Mouse (Mus musculus): ENCODE data around the gene Alyref. TPM values are rescaled to one million over a fixed set of nuclear protein-coding genes. Genes with fewer than 3 reads are reported as not detected.

Alyref gene
- polyA plus RNA-seq, 1 experiment from 2014 or later = 352 TPM

GRCm38 (mm10) chr11:120579316-120580107 lies 18.7 kb downstream of the Alyref start:
- H3K4me3 ChIP-seq (ENCODE audit: low read depth, low read length) = peak overlapping the region; percentile 89

GRCm38 (mm10) chr11:120578694-120579243 lies 19.4 kb downstream of the Alyref start:
- Histone ChIP-seq H3K9ac (ENCODE audit: low read length) (no peak overlapping the region; the same call in 1 of the 2 replicates), H3K36me3 (ENCODE audit: control insufficient read depth, insufficient read depth, low read length) (peaks cover 31% of the 10 kb centered on the region), H3K9me3 (replicated peaks; ENCODE audit: control insufficient read depth, low read length) (no peaks in the 10 kb centered on the region), H3K27ac (ENCODE audit: low read depth, low read length) (no peak overlapping the region), H3K4me1 (ENCODE audit: control insufficient read depth, insufficient read depth, low read length) (peaks cover 10% of the 10 kb centered on the region), H3K4me3 (ENCODE audit: low read depth, low read length) (no peak overlapping the region; the same call in 1 of the 2 replicates), H3K27me3 (replicated peaks; ENCODE audit: control insufficient read depth, insufficient read depth, low read length) (no peaks in the 10 kb centered on the region), H3K4me2 (ENCODE audit: low read length) (no peak overlapping the region)
- ATAC-seq = no peak
- WGBS = 90% methylated on average over 11 of the region's 11 CpGs
- DNase-seq (ENCODE audit: low spot score) = no peak

More at GRCm38 (mm10) chr11:120579316-120580107, 18.7 kb downstream of the Alyref start:
- Histone ChIP-seq H3K9ac (ENCODE audit: low read length) (peak overlapping the region; percentile 95), H3K9me3 (replicated peaks; ENCODE audit: control insufficient read depth, low read length) (no peaks in the 10 kb centered on the region), H3K4me2 (ENCODE audit: low read length) (peak overlapping the region; percentile 85), H3K27me3 (replicated peaks; ENCODE audit: control insufficient read depth, insufficient read depth, low read length) (no peaks in the 10 kb centered on the region), H3K36me3 (ENCODE audit: control insufficient read depth, insufficient read depth, low read length) (peaks cover 34% of the 10 kb centered on the region), H3K4me1 (ENCODE audit: control insufficient read depth, insufficient read depth, low read length) (peaks cover 10% of the 10 kb centered on the region), H3K27ac (ENCODE audit: low read depth, low read length) (peak overlapping the region; percentile 95; the same call in 1 of the 2 replicates)
- WGBS = 64% methylated on average over 15 of the region's 15 CpGs
- DNase-seq (ENCODE audit: low spot score) = peak; percentile 81
- ATAC-seq = no peak

- Histone ChIP-seq H3K9me3 (replicated peaks; ENCODE audit: control insufficient read depth, low read length) (no peaks in the 10 kb centered on the region), H3K9ac (ENCODE audit: low read length) (no peak overlapping the region), H3K4me3 (ENCODE audit: low read depth, low read length) (no peak overlapping the region), H3K27ac (ENCODE audit: low read depth, low read length) (no peak overlapping the region), H3K4me2 (ENCODE audit: low read length) (no peak overlapping the region), H3K36me3 (ENCODE audit: control insufficient read depth, insufficient read depth, low read length) (peaks cover 30% of the 10 kb centered on the region), H3K4me1 (ENCODE audit: control insufficient read depth, insufficient read depth, low read length) (peaks cover 10% of the 10 kb centered on the region), H3K27me3 (replicated peaks; ENCODE audit: control insufficient read depth, insufficient read depth, low read length) (no peaks in the 10 kb centered on the region)
- 90% methylated on average over 10 of the region's 10 CpGs for WGBS
- ATAC-seq (no peak), DNase-seq (ENCODE audit: low spot score) (no peak)
These were observed 20.0 kb downstream of the Alyref start for GRCm38 (mm10) chr11:120578024-120578693.

GRCm38 (mm10) chr11:120577211-120578023 lies 20.7 kb downstream of the Alyref start:
- WGBS = 81% methylated on average over 7 of the region's 7 CpGs
- Histone ChIP-seq H3K9ac (ENCODE audit: low read length) (no peak overlapping the region), H3K4me3 (ENCODE audit: low read depth, low read length) (no peak overlapping the region), H3K27ac (ENCODE audit: low read depth, low read length) (no peak overlapping the region), H3K36me3 (ENCODE audit: control insufficient read depth, insufficient read depth, low read length) (peaks cover 30% of the 10 kb centered on the region), H3K27me3 (replicated peaks; ENCODE audit: control insufficient read depth, insufficient read depth, low read length) (no peaks in the 10 kb centered on the region), H3K4me2 (ENCODE audit: low read length) (no peak overlapping the region), H3K9me3 (replicated peaks; ENCODE audit: control insufficient read depth, low read length) (no peaks in the 10 kb centered on the region), H3K4me1 (ENCODE audit: control insufficient read depth, insufficient read depth, low read length) (peaks cover 10% of the 10 kb centered on the region)
- DNase-seq (ENCODE audit: low spot score) (no peak), ATAC-seq (no peak)

DNA sequence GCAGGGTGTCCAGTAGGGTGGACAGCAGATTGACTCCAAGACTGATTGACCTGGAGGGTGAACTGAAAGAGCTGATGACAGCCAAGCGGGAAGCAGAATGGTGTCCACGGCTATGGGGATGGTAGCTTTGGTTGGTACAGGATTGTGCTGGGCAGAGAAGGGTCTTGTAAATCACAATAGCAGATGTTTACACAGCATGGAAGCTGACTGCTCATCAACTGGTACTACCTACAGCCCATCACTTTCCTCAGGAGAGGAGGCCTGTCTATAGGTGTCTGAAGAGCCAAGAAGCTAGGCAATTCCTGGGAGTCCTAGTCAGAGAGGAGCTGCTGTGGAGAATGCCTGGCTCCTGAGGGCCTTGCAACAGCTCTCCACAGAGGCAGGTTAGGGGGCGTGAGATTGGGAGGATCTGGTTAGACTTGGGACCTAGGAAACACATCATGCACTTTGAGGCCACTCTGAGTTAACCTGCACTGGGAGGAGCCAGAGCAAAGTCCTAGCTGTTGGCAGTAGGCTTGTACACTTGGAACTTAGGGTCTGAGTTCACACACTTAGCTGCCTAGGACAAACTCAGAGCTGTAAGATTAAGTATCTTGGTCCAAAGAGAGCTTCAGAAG lies 21.7 kb downstream of the Alyref start:
- Histone ChIP-seq H3K4me3 (ENCODE audit: low read depth, low read length) (no peak overlapping the region), H3K36me3 (ENCODE audit: control insufficient read depth, insufficient read depth, low read length) (peaks cover 31% of the 10 kb centered on the region), H3K27me3 (replicated peaks; ENCODE audit: control insufficient read depth, insufficient read depth, low read length) (no peaks in the 10 kb centered on the region), H3K27ac (ENCODE audit: low read depth, low read length) (no peak overlapping the region), H3K4me2 (ENCODE audit: low read length) (no peak overlapping the region), H3K9ac (ENCODE audit: low read length) (no peak overlapping the region), H3K4me1 (ENCODE audit: control insufficient read depth, insufficient read depth, low read length) (peaks cover 11% of the 10 kb centered on the region), H3K9me3 (replicated peaks; ENCODE audit: control insufficient read depth, low read length) (no peaks in the 10 kb centered on the region)
- 90% methylated on average over 3 of the region's 3 CpGs for WGBS
- no peak for ATAC-seq
- no peak for DNase-seq (ENCODE audit: low spot score)

DNA sequence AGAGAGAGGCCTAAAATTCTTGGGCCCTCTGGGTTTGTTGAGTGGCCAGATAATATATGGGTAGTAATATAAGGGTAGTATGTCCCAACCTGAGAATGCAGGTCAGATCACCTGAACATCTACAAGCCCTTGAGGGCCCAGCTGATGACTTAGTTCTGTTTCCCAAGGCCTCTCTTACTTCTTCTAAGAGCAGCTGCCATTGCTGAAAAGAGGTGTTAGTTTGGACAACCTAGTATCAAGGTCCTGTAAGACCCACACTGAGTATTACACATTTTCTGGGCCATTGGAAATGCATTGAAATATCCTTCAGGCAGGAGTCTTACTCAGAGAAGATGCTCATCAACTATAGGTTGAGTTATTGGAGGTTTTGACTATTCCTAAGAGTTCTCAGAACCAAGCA lies 22.2 kb downstream of the Alyref start:
- peaks cover 13% of the 10 kb centered on the region for H3K4me1 ChIP-seq (ENCODE audit: control insufficient read depth, insufficient read depth, low read length)

GRCm38 (mm10) chr11:120575046-120575445 lies 23.1 kb downstream of the Alyref start:
- H3K4me3 ChIP-seq (ENCODE audit: low read depth, low read length) = no peak overlapping the region
- H3K27ac ChIP-seq (ENCODE audit: low read depth, low read length) = no peak overlapping the region
- no peaks in the 10 kb centered on the region for H3K27me3 ChIP-seq (replicated peaks; ENCODE audit: control insufficient read depth, insufficient read depth, low read length)
- H3K36me3 ChIP-seq (ENCODE audit: control insufficient read depth, insufficient read depth, low read length) = peaks cover 43% of the 10 kb centered on the region
- peaks cover 9% of the 10 kb centered on the region for H3K4me1 ChIP-seq (ENCODE audit: control insufficient read depth, insufficient read depth, low read length)
- DNase-seq (ENCODE audit: low spot score) (no peak), ATAC-seq (no peak)
- 85% methylated on average over 2 of the region's 2 CpGs for WGBS
- H3K4me2 ChIP-seq (ENCODE audit: low read length) = no peak overlapping the region
- H3K9ac ChIP-seq (ENCODE audit: low read length) = no peak overlapping the region
- no peaks in the 10 kb centered on the region for H3K9me3 ChIP-seq (replicated peaks; ENCODE audit: control insufficient read depth, low read length)

More for the DNA sequence above, 22.2 kb downstream of the Alyref start:
- Histone ChIP-seq H3K4me3 (ENCODE audit: low read depth, low read length) (no peak overlapping the region), H3K27ac (ENCODE audit: low read depth, low read length) (no peak overlapping the region), H3K9ac (ENCODE audit: low read length) (no peak overlapping the region), H3K27me3 (replicated peaks; ENCODE audit: control insufficient read depth, insufficient read depth, low read length) (no peaks in the 10 kb centered on the region), H3K4me2 (ENCODE audit: low read length) (no peak overlapping the region), H3K36me3 (ENCODE audit: control insufficient read depth, insufficient read depth, low read length) (peaks cover 36% of the 10 kb centered on the region), H3K9me3 (replicated peaks; ENCODE audit: control insufficient read depth, low read length) (no peaks in the 10 kb centered on the region)
- no peak for DNase-seq (ENCODE audit: low spot score)
- ATAC-seq = no peak

DNA sequence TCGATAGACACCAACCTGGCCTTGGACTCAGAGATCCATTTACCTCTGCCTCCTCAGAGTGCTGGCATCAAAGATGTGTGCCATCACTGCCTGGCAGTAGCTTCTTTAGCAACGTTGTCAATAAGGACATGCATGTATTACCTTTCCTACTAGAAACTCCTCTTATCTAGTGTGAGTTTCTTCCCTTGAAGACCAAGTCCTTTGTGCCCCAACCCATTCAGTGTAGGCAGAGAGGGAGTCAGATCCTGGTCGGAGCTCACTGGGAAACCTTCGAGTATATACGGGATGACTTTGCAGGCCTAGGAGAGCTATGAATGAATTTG lies 23.9 kb downstream of the Alyref start:
- Histone ChIP-seq H3K4me2 (ENCODE audit: low read length) (peak overlapping the region; percentile 84), H3K27ac (ENCODE audit: low read depth, low read length) (no peak overlapping the region), H3K36me3 (ENCODE audit: control insufficient read depth, insufficient read depth, low read length) (peaks cover 41% of the 10 kb centered on the region), H3K4me1 (ENCODE audit: control insufficient read depth, insufficient read depth, low read length) (peaks cover 7% of the 10 kb centered on the region), H3K9me3 (replicated peaks; ENCODE audit: control insufficient read depth, low read length) (no peaks in the 10 kb centered on the region), H3K9ac (ENCODE audit: low read length) (peak overlapping the region; percentile 29), H3K4me3 (ENCODE audit: low read depth, low read length) (peak overlapping the region; percentile 93), H3K27me3 (replicated peaks; ENCODE audit: control insufficient read depth, insufficient read depth, low read length) (no peaks in the 10 kb centered on the region)
- WGBS = 44% methylated on average over 5 of the region's 5 CpGs
- DNase-seq (ENCODE audit: low spot score) (no peak), ATAC-seq (no peak)

Measured in forebrain, embryonic 14.5 days (tissue).